Mouse (Mus musculus) erythroblast, adult 5-6 weeks (primary cell): ENCODE measurements at regions not wholly inside any gene's neighbourhood (a gene's known extent, or its start where the extent isn't known, plus 50 kb on each side); places are given as distances from the start of the nearest gene placed in this dataset.

ENCODE experiments used
- ATAC-seq: replicated peaks from 2 replicates; pipeline ENCODE4 v1.8.0; 2016; ENCODE audit warnings: moderate number of reproducible peaks, mild to moderate bottlenecking, moderate TSS enrichment, inconsistent platforms; ENCODE audit not compliant: poor library complexity, low FRiP score, severe bottlenecking

GRCm38 (mm10) chr14:76693351-76694317 lies 136.9 kb upstream of the Serp2 start:
- ATAC-seq, result no peak

- ATAC-seq, result no peak
Measured at GRCm38 (mm10) chr14:76687971-76688407, 131.3 kb upstream of the Serp2 start.

- no peak for ATAC-seq
Measured at GRCm38 (mm10) chr14:76686762-76687453, 130.2 kb upstream of the Serp2 start.

GRCm38 (mm10) chr14:76685830-76686761 lies 129.4 kb upstream of the Serp2 start:
- no peak for ATAC-seq

- ATAC-seq, result no peak
Measured at GRCm38 (mm10) chr14:76684327-76684726, 127.6 kb upstream of the Serp2 start.

GRCm38 (mm10) chr14:76681581-76682377 lies 125.1 kb upstream of the Serp2 start:
- no peak for ATAC-seq

GRCm38 (mm10) chr14:76678512-76679134 lies 121.9 kb upstream of the Serp2 start:
- no peak for ATAC-seq

GRCm38 (mm10) chr14:76674949-76675348 lies 118.3 kb upstream of the Serp2 start:
- no peak for ATAC-seq

GRCm38 (mm10) chr14:76673671-76674331 lies 117.1 kb upstream of the Serp2 start:
- ATAC-seq, result no peak

GRCm38 (mm10) chr14:76672899-76673298 lies 116.2 kb upstream of the Serp2 start:
- ATAC-seq, result no peak

- no peak for ATAC-seq
Measured at GRCm38 (mm10) chr14:76672442-76672841, 115.8 kb upstream of the Serp2 start.

GRCm38 (mm10) chr14:76671023-76671422 lies 114.3 kb upstream of the Serp2 start:
- ATAC-seq, result no peak

- no peak for ATAC-seq
Measured at GRCm38 (mm10) chr14:76665754-76666371, 109.2 kb upstream of the Serp2 start.

- ATAC-seq, result no peak
Measured at GRCm38 (mm10) chr14:76664586-76665508, 108.2 kb upstream of the Serp2 start.

- no peak for ATAC-seq
Measured at GRCm38 (mm10) chr14:76663816-76664215, 107.1 kb upstream of the Serp2 start.

GRCm38 (mm10) chr14:76662871-76663270 lies 106.2 kb upstream of the Serp2 start:
- no peak for ATAC-seq

GRCm38 (mm10) chr14:76660906-76661305 lies 104.2 kb upstream of the Serp2 start:
- ATAC-seq, result no peak
